Mouse (Mus musculus) skeletal muscle tissue, adult 2 months (tissue): Measurements from ENCODE around the gene Mlst8.

Experiments used
- DNase-seq: peaks from one replicate; pipeline ENCODE4 v3.0.0-alpha.2; 2012; ENCODE audit warnings: low read depth, low spot score

Gene Mlst8

GRCm38 (mm10) chr17:24478663-24479380 is at the start of gene Mlst8:
Mlst8 (minus strand) TSS chr17:24479078.
- peak; percentile 95 for DNase-seq

- DNase-seq, result no peak
Observed at GRCm38 (mm10) chr17:24528560-24528918, 49.7 kb upstream of the Mlst8 start.

- DNase-seq, result peak; percentile 100
Observed at GRCm38 (mm10) chr17:24527723-24528559, 49.1 kb upstream of the Mlst8 start, which contains the start of gene Traf7. Traf7 (minus strand) TSS chr17:24527938.

GRCm38 (mm10) chr17:24527315-24527714 is 48.4 kb upstream of the Mlst8 start:
- DNase-seq, result no peak

- no peak for DNase-seq
Observed at GRCm38 (mm10) chr17:24524734-24525133, 45.9 kb upstream of the Mlst8 start.

GRCm38 (mm10) chr17:24520450-24520849 is 41.6 kb upstream of the Mlst8 start:
- DNase-seq, result no peak

GRCm38 (mm10) chr17:24514270-24515257 is 35.7 kb upstream of the Mlst8 start:
- no peak for DNase-seq

- DNase-seq, result no peak
Observed at GRCm38 (mm10) chr17:24513609-24514008, 34.7 kb upstream of the Mlst8 start.

GRCm38 (mm10) chr17:24507806-24508460 is 29.1 kb upstream of the Mlst8 start:
- DNase-seq, result no peak

- DNase-seq, result no peak
Observed at GRCm38 (mm10) chr17:24507129-24507664, 28.3 kb upstream of the Mlst8 start.

- no peak for DNase-seq
Observed at GRCm38 (mm10) chr17:24506332-24507070, 27.6 kb upstream of the Mlst8 start.

GRCm38 (mm10) chr17:24505286-24505955 is 26.5 kb upstream of the Mlst8 start:
- no peak for DNase-seq

GRCm38 (mm10) chr17:24504085-24504484 is 25.2 kb upstream of the Mlst8 start:
- no peak for DNase-seq

- DNase-seq, result no peak
Observed at GRCm38 (mm10) chr17:24502208-24502607, 23.3 kb upstream of the Mlst8 start.

- no peak for DNase-seq
Observed at GRCm38 (mm10) chr17:24496026-24496425, 17.1 kb upstream of the Mlst8 start.

GRCm38 (mm10) chr17:24495443-24495842 is 16.6 kb upstream of the Mlst8 start:
- DNase-seq, result no peak

GRCm38 (mm10) chr17:24494627-24495335 is 15.9 kb upstream of the Mlst8 start:
- DNase-seq, result no peak

- no peak for DNase-seq
Observed at GRCm38 (mm10) chr17:24490399-24490798, 11.5 kb upstream of the Mlst8 start.
